Mouse (Mus musculus) neural tube, embryonic 15.5 days (tissue): Measurements from ENCODE around the gene Tmem176a. TPM values are rescaled to one million over a fixed set of nuclear protein-coding genes. Genes with fewer than 3 reads are reported as not detected.
A peak's percentile ranks its signal among the peaks of the same experiment; 100 is the strongest.

Source experiments
- ATAC-seq: fragments of 200-750 bp; cut with Nextera tagmentation; 2 replicates; pipeline ENCODE4 v1.8.0; 2017; ENCODE audit warnings: mild to moderate bottlenecking, moderate TSS enrichment, moderate library complexity; ENCODE audit not compliant: low FRiP score
- H3K27ac ChIP-seq: fragments of 300-500 bp; sonication (generic); replicated peaks from 2 replicates; pipeline ENCODE4 v1.5.1; 2015; ENCODE audit warnings: mild to moderate bottlenecking, inconsistent platforms
- H3K27me3 ChIP-seq: fragments of 300-500 bp; sonication (generic); replicated peaks from 2 replicates; pipeline ENCODE4 v1.6.1; 2015; ENCODE audit warnings: inconsistent platforms
- H3K36me3 ChIP-seq: fragments of 300-500 bp; sonication (generic); 2 replicates; pipeline ENCODE4 v1.6.1; 2015; ENCODE audit warnings: inconsistent platforms
- H3K4me1 ChIP-seq: fragments of 300-500 bp; sonication (generic); 2 replicates; pipeline ENCODE4 v1.6.1; 2015; ENCODE audit warnings: inconsistent platforms
- H3K4me2 ChIP-seq: fragments of 300-500 bp; sonication (generic); 2 replicates; pipeline ENCODE4 v1.6.1; 2015; ENCODE audit warnings: inconsistent platforms, mild to moderate bottlenecking, moderate library complexity
- H3K4me3 ChIP-seq: fragments of 300-500 bp; sonication (generic); replicated peaks from 2 replicates; pipeline ENCODE4 v1.5.1; 2015; ENCODE audit warnings: mild to moderate bottlenecking, inconsistent platforms
- H3K9ac ChIP-seq: fragments of 300-500 bp; sonication (generic); replicated peaks from 2 replicates; pipeline ENCODE4 v1.6.1; 2015; ENCODE audit warnings: mild to moderate bottlenecking, inconsistent platforms
- H3K9me3 ChIP-seq: fragments of 300-500 bp; sonication (generic); replicated peaks from 2 replicates; pipeline ENCODE4 v1.6.1; 2016; ENCODE audit warnings: inconsistent platforms
- WGBS: fragments of 180-500 bp; shearing (Covaris S2); methylation state at CpG from one replicate; pipeline ENCODE4 v1.1.7; 2015; ENCODE audit warnings: mixed read lengths; 5-methylcytosine and 5-hydroxymethylcytosine counted together
- polyA plus RNA-seq: library from polyadenylated mRNA; unstranded; fragments of >200 nt; fragmentation: Nextera tagmentation; extraction: Ambion mirVana; gene quantifications from 2 replicates; pipeline ENCODE4 v1.2.1, GENCODE M21; 2015

Gene Tmem176a
- polyA plus RNA-seq, 1 experiment from 2014 or later, result 26.4 TPM

GRCm38 (mm10) chr6:48845086-48845485 is 4.4 kb downstream of the Tmem176a start:
- no peak for ATAC-seq
- WGBS, result 71% methylated on average over 4 of the region's 4 CpGs

GRCm38 (mm10) chr6:48851820-48852491 is 11.2 kb downstream of the Tmem176a start:
- H3K4me1 ChIP-seq, result peaks cover 7% of the 10 kb centered on the region
- under 1% methylated on average over 28 of the region's 29 CpGs for WGBS
- H3K27ac ChIP-seq, result peak overlapping the region; percentile 60; the same call in 1 of the 2 replicates
- 0 out of 2 replicates have a peak, but pooled peaks cover 6% of the 10 kb centered on the region for H3K27me3 ChIP-seq
- peak; percentile 41; the same call in 1 of the 2 replicates for ATAC-seq
- peak overlapping the region; percentile 10; the same call in 1 of the 2 replicates for H3K9ac ChIP-seq
- H3K4me3 ChIP-seq, result peak overlapping the region; percentile 35
- no peaks in the 10 kb centered on the region for H3K9me3 ChIP-seq
- H3K4me2 ChIP-seq, result peak overlapping the region; percentile 67
- no peaks in the 10 kb centered on the region for H3K36me3 ChIP-seq

More at GRCm38 (mm10) chr6:48845086-48845485, 4.4 kb downstream of the Tmem176a start:
- Histone ChIP-seq H3K27me3 (no peaks in the 10 kb centered on the region), H3K27ac (no peak overlapping the region), H3K4me3 (no peak overlapping the region), H3K9me3 (no peaks in the 10 kb centered on the region), H3K4me1 (peaks cover 21% of the 10 kb centered on the region), H3K4me2 (no peak overlapping the region), H3K36me3 (no peaks in the 10 kb centered on the region), H3K9ac (no peak overlapping the region)

- Histone ChIP-seq H3K9me3 (no peaks in the 10 kb centered on the region), H3K27me3 (peaks cover 6% of the 10 kb centered on the region; the same call in 1 of the 2 replicates), H3K36me3 (no peaks in the 10 kb centered on the region), H3K4me1 (peaks cover 7% of the 10 kb centered on the region), H3K27ac (no peak overlapping the region), H3K4me2 (no peak overlapping the region), H3K9ac (no peak overlapping the region), H3K4me3 (no peak overlapping the region)
- ATAC-seq, result no peak
- 96% methylated on average over 2 of the region's 2 CpGs for WGBS
Observed at GRCm38 (mm10) chr6:48854155-48854554, 13.4 kb downstream of the Tmem176a start.

- H3K4me1 ChIP-seq, result no peaks in the 10 kb centered on the region; the same call in 1 of the 2 replicates
- H3K4me2 ChIP-seq, result no peak overlapping the region
- H3K27ac ChIP-seq, result no peak overlapping the region
- ATAC-seq, result no peak
- no peak overlapping the region for H3K9ac ChIP-seq
- H3K4me3 ChIP-seq, result no peak overlapping the region
- H3K36me3 ChIP-seq, result no peaks in the 10 kb centered on the region
- WGBS, result 51% methylated on average over 8 of the region's 8 CpGs
- H3K9me3 ChIP-seq, result no peaks in the 10 kb centered on the region
- peaks cover 14% of the 10 kb centered on the region; the same call in 1 of the 2 replicates for H3K27me3 ChIP-seq
Observed at GRCm38 (mm10) chr6:48857613-48858302, 17.0 kb downstream of the Tmem176a start.

GRCm38 (mm10) chr6:48860130-48860815 is 19.6 kb downstream of the Tmem176a start:
- Histone ChIP-seq H3K27me3 (peaks cover 19% of the 10 kb centered on the region; the same call in 1 of the 2 replicates), H3K4me3 (no peak overlapping the region), H3K4me2 (peak overlapping the region; percentile 47), H3K9ac (no peak overlapping the region), H3K36me3 (no peaks in the 10 kb centered on the region), H3K4me1 (no peaks in the 10 kb centered on the region; the same call in 1 of the 2 replicates), H3K27ac (no peak overlapping the region), H3K9me3 (no peaks in the 10 kb centered on the region)
- WGBS, result 16% methylated on average over 23 of the region's 23 CpGs
- no peak for ATAC-seq

GRCm38 (mm10) chr6:48860851-48861250 is 20.1 kb downstream of the Tmem176a start:
- Histone ChIP-seq H3K27me3 (peaks cover 19% of the 10 kb centered on the region; the same call in 1 of the 2 replicates), H3K4me1 (no peaks in the 10 kb centered on the region; the same call in 1 of the 2 replicates), H3K27ac (no peak overlapping the region), H3K4me3 (no peak overlapping the region), H3K9ac (no peak overlapping the region), H3K4me2 (no peak overlapping the region), H3K9me3 (no peaks in the 10 kb centered on the region), H3K36me3 (no peaks in the 10 kb centered on the region)
- no peak for ATAC-seq
- 78% methylated on average over 1 of the region's 1 CpGs for WGBS

GRCm38 (mm10) chr6:48861616-48862280 is 21.0 kb downstream of the Tmem176a start:
- H3K27ac ChIP-seq, result no peak overlapping the region
- WGBS, result 71% methylated on average over 12 of the region's 12 CpGs

GRCm38 (mm10) chr6:48862816-48863215 is 22.1 kb downstream of the Tmem176a start:
- Histone ChIP-seq H3K36me3 (no peaks in the 10 kb centered on the region), H3K4me3 (no peak overlapping the region), H3K9ac (no peak overlapping the region), H3K27ac (no peak overlapping the region), H3K4me1 (peaks cover 2% of the 10 kb centered on the region; the same call in 1 of the 2 replicates), H3K9me3 (no peaks in the 10 kb centered on the region), H3K4me2 (no peak overlapping the region), H3K27me3 (peaks cover 17% of the 10 kb centered on the region; the same call in 1 of the 2 replicates)
- WGBS, result 83% methylated on average over 4 of the region's 4 CpGs
- no peak for ATAC-seq

More at GRCm38 (mm10) chr6:48861616-48862280, 21.0 kb downstream of the Tmem176a start:
- H3K27me3 ChIP-seq, result peaks cover 17% of the 10 kb centered on the region; the same call in 1 of the 2 replicates
- no peak overlapping the region for H3K4me3 ChIP-seq
- no peaks in the 10 kb centered on the region for H3K36me3 ChIP-seq
- H3K4me1 ChIP-seq, result peaks cover 2% of the 10 kb centered on the region; the same call in 1 of the 2 replicates
- no peak overlapping the region for H3K4me2 ChIP-seq
- ATAC-seq, result no peak
- H3K9me3 ChIP-seq, result no peaks in the 10 kb centered on the region
- no peak overlapping the region for H3K9ac ChIP-seq

GRCm38 (mm10) chr6:48863488-48863887 is 22.8 kb downstream of the Tmem176a start:
- no peak overlapping the region for H3K4me3 ChIP-seq
- no peak overlapping the region for H3K9ac ChIP-seq
- no peak overlapping the region for H3K4me2 ChIP-seq
- H3K27me3 ChIP-seq, result peaks cover 19% of the 10 kb centered on the region; the same call in 1 of the 2 replicates
- WGBS, result 95% methylated on average over 7 of the region's 7 CpGs
- no peaks in the 10 kb centered on the region for H3K9me3 ChIP-seq
- no peak for ATAC-seq
- no peaks in the 10 kb centered on the region for H3K36me3 ChIP-seq
- peaks cover 2% of the 10 kb centered on the region; the same call in 1 of the 2 replicates for H3K4me1 ChIP-seq
- no peak overlapping the region for H3K27ac ChIP-seq

- H3K4me2 ChIP-seq, result no peak overlapping the region
- H3K9ac ChIP-seq, result no peak overlapping the region
- H3K4me1 ChIP-seq, result peaks cover 2% of the 10 kb centered on the region; the same call in 1 of the 2 replicates
- WGBS, result 40% methylated on average over 3 of the region's 3 CpGs
- ATAC-seq, result no peak
- no peak overlapping the region for H3K27ac ChIP-seq
- no peaks in the 10 kb centered on the region for H3K9me3 ChIP-seq
- H3K27me3 ChIP-seq, result peaks cover 21% of the 10 kb centered on the region; the same call in 1 of the 2 replicates
- no peak overlapping the region for H3K4me3 ChIP-seq
- no peaks in the 10 kb centered on the region for H3K36me3 ChIP-seq
Observed at GRCm38 (mm10) chr6:48864181-48864580, 23.5 kb downstream of the Tmem176a start.

- Histone ChIP-seq H3K4me1 (peaks cover 2% of the 10 kb centered on the region; the same call in 1 of the 2 replicates), H3K27ac (no peak overlapping the region), H3K4me2 (no peak overlapping the region), H3K9me3 (no peaks in the 10 kb centered on the region), H3K27me3 (peaks cover 18% of the 10 kb centered on the region; the same call in 1 of the 2 replicates), H3K9ac (no peak overlapping the region), H3K4me3 (no peak overlapping the region), H3K36me3 (no peaks in the 10 kb centered on the region)
- no peak for ATAC-seq
- WGBS, result 51% methylated on average over 3 of the region's 3 CpGs
Observed at GRCm38 (mm10) chr6:48864723-48865122, 24.0 kb downstream of the Tmem176a start.
